Mouse (Mus musculus) myocyte (in vitro differentiated cells): Measurements from ENCODE around the gene Sumo3.

Source experiments
- E2F4 ChIP-seq: IDR thresholded peaks from one replicate; pipeline ENCODE4 v1.6.1; 2011; ENCODE audit warnings: mild to moderate bottlenecking, control low read depth, moderate library complexity; ENCODE audit not compliant: insufficient read depth
- MAX ChIP-seq: IDR thresholded peaks from one replicate; pipeline ENCODE4 v1.6.1; 2011; ENCODE audit warnings: low read depth, mild to moderate bottlenecking, control low read depth
- MYOD1 ChIP-seq, 3 experiments: IDR thresholded peaks; one replicate each; pipeline ENCODE4 v1.6.1; 2011; ENCODE audit warnings: control low read depth in 2 of 3, low read depth in 2 of 3, mild to moderate bottlenecking in 2 of 3, moderate library complexity in 1 of 3; ENCODE audit not compliant: insufficient read length in 2 of 3, control insufficient read depth in 1 of 3
- MYOG ChIP-seq, 3 experiments: IDR thresholded peaks; one replicate each; pipeline ENCODE4 v1.6.1; 2011; ENCODE audit warnings: control low read depth in 2 of 3, low read depth in 2 of 3, mild to moderate bottlenecking in 2 of 3; ENCODE audit not compliant: insufficient read length in 2 of 3, control insufficient read depth in 1 of 3, insufficient read depth in 1 of 3
- POLR2A ChIP-seq: IDR thresholded peaks from one replicate; pipeline ENCODE4 v1.6.1; 2011; ENCODE audit warnings: low read depth, mild to moderate bottlenecking, control low read depth, moderate library complexity; ENCODE audit not compliant: insufficient read length
- POLR2AphosphoS2 ChIP-seq: IDR thresholded peaks from one replicate; pipeline ENCODE4 v1.6.1; 2011; ENCODE audit warnings: low read depth, control low read depth; ENCODE audit not compliant: insufficient read length
- REST ChIP-seq: IDR thresholded peaks from one replicate; pipeline ENCODE4 v1.6.1; 2011; ENCODE audit warnings: mild to moderate bottlenecking, control low read depth, moderate library complexity; ENCODE audit not compliant: insufficient read depth, insufficient read length
- TCF12 ChIP-seq: IDR thresholded peaks from one replicate; pipeline ENCODE4 v1.6.1; 2011; ENCODE audit warnings: mild to moderate bottlenecking, control low read depth; ENCODE audit not compliant: poor library complexity, insufficient read depth, severe bottlenecking
- TCF3 ChIP-seq: IDR thresholded peaks from one replicate; pipeline ENCODE4 v1.6.1; 2011; ENCODE audit warnings: low read depth, control low read depth; ENCODE audit not compliant: insufficient read length
- USF1 ChIP-seq: IDR thresholded peaks from one replicate; pipeline ENCODE4 v1.6.1; 2011; ENCODE audit warnings: low read depth, mild to moderate bottlenecking, control low read depth, moderate library complexity

GRCm38 (mm10) chr10:77658286-77658994 is 52.5 kb downstream of the Sumo3 start:
- TF ChIP-seq TCF12, result no peak
- TF ChIP-seq REST, result no peak
- TF ChIP-seq POLR2A, result no peak
- TF ChIP-seq USF1, result no peak
- peak in 1 of 3 experiments; percentile 19 for TF ChIP-seq MYOD1 (IDR thresholded peaks at IDR 0.05; ENCODE audit: control insufficient read depth in 1 of 3, insufficient read length in 2 of 3, low read depth in 2 of 3)
- TF ChIP-seq MYOG (IDR thresholded peaks at IDR 0.05; ENCODE audit: control insufficient read depth in 1 of 3, insufficient read depth in 1 of 3, insufficient read length in 2 of 3, low read depth in 2 of 3), result no peak
- TF ChIP-seq TCF3, result no peak
- TF ChIP-seq MAX, result no peak
- TF ChIP-seq E2F4, result no peak
- no peak for TF ChIP-seq POLR2AphosphoS2
